8 mouse cellular contexts compared by ENCODE assay signal in genomic region chr16:28840075-28840974, GRCm38 (mm10).
DNase-seq lines count a peak whose midpoint lies in the region; ATAC-seq and TF ChIP-seq lines count a peak whose summit lies in the region.

No protein-coding gene starts in this region.

- no peak overlapping the region for H3K4me3 ChIP-seq in gastrocnemius, adult 2 months
- H3K4me3 ChIP-seq in cortical plate, adult 2 months (ENCODE audit: insufficient read depth, low read length) = no peak overlapping the region
- H3K4me3 ChIP-seq in heart, embryonic 15.5 days = no peak overlapping the region

- no peaks in the 10 kb centered on the region; the same call in 1 of the 2 replicates for H3K27me3 ChIP-seq in heart, embryonic 15.5 days

- peak; percentile 86 for TF ChIP-seq CTCF in gastrocnemius, adult 2 months (IDR thresholded peaks at IDR 0.05)
- TF ChIP-seq CTCF in cortical plate, adult 2 months (IDR thresholded peaks at IDR 0.05; ENCODE audit: extremely low read depth, insufficient read depth, low read length) = peak; percentile 80

- TF ChIP-seq POLR2A in cortical plate, adult 2 months (IDR thresholded peaks at IDR 0.05; ENCODE audit: extremely low read depth, insufficient read depth, low read length) = no peak

- no peaks in the 10 kb centered on the region for H3K9me3 ChIP-seq in heart, embryonic 15.5 days (replicated peaks)

- no peak overlapping the region for H3K9ac ChIP-seq in heart, embryonic 15.5 days

- peak overlapping the region; percentile 20; the same call in 1 of the 2 replicates for H3K4me2 ChIP-seq in heart, embryonic 15.5 days

- 46% methylated on average over 24 of the region's 24 CpGs for whole genome bisulfite sequencing in heart, embryonic 15.5 days

- peak overlapping the region; percentile 17; the same call in 1 of the 2 replicates for H3K27ac ChIP-seq in gastrocnemius, adult 2 months
- H3K27ac ChIP-seq in cortical plate, adult 2 months (ENCODE audit: insufficient read depth, low read length) = no peak overlapping the region
- no peak overlapping the region for H3K27ac ChIP-seq in heart, embryonic 15.5 days

- DNase-seq in gastrocnemius, adult 2 months = peak; percentile 58
- DNase-seq in gastrocnemius, postnatal 25 days = no peak
- DNase-seq in R1 (ENCODE audit: low read depth, low spot score) = peak; percentile 75
- peak; percentile 71 for DNase-seq in kidney, postnatal 14 days
- peak; percentile 79 for DNase-seq in lung, postnatal 14 days
- peak; percentile 78 for DNase-seq in right cerebral cortex, postnatal 4 days

- H3K4me1 ChIP-seq in cortical plate, adult 2 months (ENCODE audit: control insufficient read depth, insufficient read depth, low read length) = peaks cover 5% of the 10 kb centered on the region; the same call in 1 of the 2 replicates
- peaks cover 9% of the 10 kb centered on the region for H3K4me1 ChIP-seq in heart, embryonic 15.5 days (replicated peaks)

- ATAC-seq in heart, embryonic 15.5 days (replicated peaks; ENCODE audit: insufficient number of reproducible peaks, insufficient read depth, low FRiP score, low read depth) = no peak; the same call in 1 of the 2 replicates

- intact Hi-C loops in gastrocnemius, adult 2 months (cut with DNase I) = loop anchor here (2.0 to 5.0 kb wide), 3 partner anchors 92 to 367 kb away; partner anchors contain the start of gene Hrasls

- no peaks in the 10 kb centered on the region for H3K36me3 ChIP-seq in heart, embryonic 15.5 days
